Mouse (Mus musculus): ENCODE data around the gene Eif4a3.

Eif4a3 gene

DNA sequence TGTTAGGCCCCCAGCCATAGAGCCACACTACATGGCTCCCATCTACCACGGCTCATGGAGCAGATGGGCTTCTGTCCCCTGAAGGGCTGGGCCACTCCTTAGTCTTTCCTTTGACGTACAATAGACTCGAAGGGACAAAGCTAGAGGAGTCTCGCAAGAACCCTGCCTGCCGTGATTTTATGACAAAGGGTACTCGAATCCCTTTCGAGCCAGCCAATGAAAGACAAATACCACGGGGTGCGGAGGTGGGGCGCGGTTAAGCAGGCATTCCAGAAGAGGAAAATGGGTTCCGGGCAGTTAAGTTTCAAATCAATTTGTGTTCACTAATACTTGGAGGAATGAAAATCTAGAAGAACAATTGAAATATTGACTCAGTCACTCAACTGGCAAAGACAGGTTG, 60.4 kb downstream of the Eif4a3 start:
- DNase-seq, result no peak
